Mouse (Mus musculus) forebrain, embryonic 12.5 days (tissue): ENCODE data around the gene Nphs1. TPM values are rescaled to one million over a fixed set of nuclear protein-coding genes. Genes with fewer than 3 reads are reported as not detected.
A peak's percentile ranks its signal among the peaks of the same experiment; 100 is the strongest.

Experiments used
- ATAC-seq: fragments of 200-750 bp; cut with Nextera tagmentation; 2 replicates; pipeline ENCODE4 v1.8.0; 2017; ENCODE audit warnings: moderate TSS enrichment; ENCODE audit not compliant: low FRiP score
- H3K27ac ChIP-seq: fragments of 300-500 bp; sonication (generic); 2 replicates; pipeline ENCODE4 v1.5.1; 2016; ENCODE audit warnings: mild to moderate bottlenecking
- H3K27me3 ChIP-seq: fragments of 300-500 bp; sonication (generic); 2 replicates; pipeline ENCODE4 v1.6.1; 2016; ENCODE audit warnings: mild to moderate bottlenecking
- H3K36me3 ChIP-seq: fragments of 300-500 bp; sonication (generic); replicated peaks from 2 replicates; pipeline ENCODE4 v1.6.1; 2016; ENCODE audit warnings: mild to moderate bottlenecking
- H3K4me1 ChIP-seq: fragments of 300-500 bp; sonication (generic); 2 replicates; pipeline ENCODE4 v1.6.1; 2016
- H3K4me2 ChIP-seq: fragments of 300-500 bp; sonication (generic); 2 replicates; pipeline ENCODE4 v1.6.1; 2016; ENCODE audit warnings: mild to moderate bottlenecking, moderate library complexity
- H3K4me3 ChIP-seq: fragments of 300-500 bp; sonication (generic); replicated peaks from 2 replicates; pipeline ENCODE4 v1.5.1; 2016; ENCODE audit warnings: mild to moderate bottlenecking
- H3K9ac ChIP-seq: fragments of 300-500 bp; sonication (generic); 2 replicates; pipeline ENCODE4 v1.6.1; 2016; ENCODE audit warnings: mild to moderate bottlenecking
- H3K9me3 ChIP-seq: fragments of 300-500 bp; sonication (generic); 2 replicates; pipeline ENCODE4 v1.6.1; 2016
- WGBS: fragments of 180-500 bp; shearing (Covaris S2); methylation state at CpG from one replicate; pipeline ENCODE4 v1.1.7; 2016; 5-methylcytosine and 5-hydroxymethylcytosine counted together
- polyA plus RNA-seq: library from polyadenylated mRNA; unstranded; fragments of >200 nt; fragmentation: Nextera tagmentation; extraction: Ambion mirVana; gene quantifications from 2 replicates; pipeline ENCODE4 v1.2.1, GENCODE M21; 2016

Gene Nphs1
- polyA plus RNA-seq, 1 experiment from 2014 or later: 0.09 TPM

DNA sequence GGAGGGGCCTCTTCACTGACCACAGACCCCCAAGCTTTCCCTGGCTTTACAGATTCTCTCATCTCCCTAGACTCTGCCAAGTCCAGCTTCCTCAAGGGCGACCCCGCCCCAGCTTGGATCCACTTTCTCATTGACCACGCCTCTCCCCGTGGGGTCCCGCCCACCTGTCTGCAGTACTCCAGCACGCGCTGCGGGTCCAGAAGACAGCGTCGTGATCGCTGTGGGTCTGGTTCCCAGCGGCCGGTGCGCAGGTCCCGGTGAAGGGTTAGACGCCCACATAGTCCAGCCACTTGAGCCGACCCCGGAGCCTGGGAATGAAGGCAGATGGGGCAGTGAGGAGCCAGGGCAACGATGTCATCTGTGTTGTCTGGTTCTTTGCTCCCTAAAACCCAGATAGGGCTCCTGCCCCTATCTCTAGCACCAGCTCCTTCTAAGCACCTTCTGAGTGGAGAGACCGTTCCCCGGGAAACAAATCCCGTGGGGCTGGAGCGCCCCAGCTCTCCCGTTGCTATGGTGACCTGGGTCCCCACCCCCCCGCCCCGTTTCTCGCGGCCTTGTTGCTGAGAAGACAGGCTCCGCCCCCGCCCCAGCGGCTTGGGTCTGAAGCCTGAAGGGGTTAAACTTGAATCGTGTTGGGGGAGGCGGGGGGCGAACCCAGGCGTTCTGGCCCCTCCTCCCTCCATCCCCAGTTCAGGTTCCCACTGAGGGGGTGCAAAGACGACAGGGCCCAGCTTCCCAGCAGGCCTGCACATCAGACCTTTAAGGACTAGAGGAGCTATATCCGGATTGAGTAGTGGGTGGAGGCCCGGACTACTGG lies 13.8 kb upstream of the Nphs1 start:
- Histone ChIP-seq H3K9me3 (0 out of 2 replicates have a peak, but pooled peaks cover 4% of the 10 kb centered on the region), H3K27ac (peak overlapping the region; percentile 95), H3K27me3 (0 out of 2 replicates have a peak, but pooled peaks cover 3% of the 10 kb centered on the region), H3K4me2 (peak overlapping the region; percentile 85), H3K4me1 (peaks cover 42% of the 10 kb centered on the region), H3K4me3 (peak overlapping the region; percentile 84), H3K9ac (peak overlapping the region; percentile 83), H3K36me3 (peaks cover 28% of the 10 kb centered on the region)
- under 1% methylated on average over 38 of the region's 38 CpGs for WGBS
- peak; percentile 67 for ATAC-seq

DNA sequence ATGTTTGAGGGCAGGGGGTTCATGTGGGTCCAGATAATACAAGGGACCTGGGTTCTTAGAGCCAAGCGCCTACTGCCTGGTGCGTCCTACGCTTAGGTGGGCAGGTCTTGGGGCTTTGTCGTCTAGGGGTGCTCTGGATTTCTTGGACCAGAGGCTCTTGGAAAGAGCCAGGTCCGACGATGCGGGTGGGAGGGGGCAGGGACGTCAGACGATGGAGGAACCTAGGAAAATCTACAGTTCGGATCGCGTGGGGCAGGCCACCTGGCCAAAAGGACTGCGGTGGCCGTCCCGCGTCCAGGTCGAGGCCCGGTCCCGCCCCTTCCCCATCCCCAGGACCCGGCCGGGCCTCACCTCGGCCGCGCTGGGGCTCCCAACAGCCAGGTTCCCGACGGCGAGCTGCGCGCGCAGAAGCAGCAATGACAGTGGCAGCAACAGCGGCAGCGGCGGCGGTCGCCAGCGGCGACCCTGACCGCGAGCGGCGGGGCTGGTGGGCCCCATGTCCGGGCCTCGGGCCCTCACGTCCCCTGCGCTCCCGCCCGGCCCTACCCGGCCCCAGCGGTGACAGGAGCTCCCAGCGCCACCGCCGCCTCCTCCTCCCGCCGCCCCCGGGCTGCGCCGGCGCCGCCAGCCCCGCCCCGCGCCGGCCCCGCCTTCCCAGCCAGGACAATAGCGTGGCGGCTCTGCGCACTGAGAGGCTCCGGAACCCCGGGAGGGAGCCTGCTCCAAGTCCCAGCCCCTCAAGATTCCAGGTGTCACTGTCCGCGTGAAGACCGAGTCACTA lies 13.0 kb upstream of the Nphs1 start, which contains the start of gene Aplp1:
TSS of gene Aplp1 (minus strand) at position 565 of the 781 bp plus-strand sequence.
- under 1% methylated on average over 52 of the region's 72 CpGs for WGBS
- peaks cover 42% of the 10 kb centered on the region for H3K4me1 ChIP-seq
- H3K36me3 ChIP-seq: peaks cover 20% of the 10 kb centered on the region
- peak within 1 kb of the TSS; percentile 83 for H3K9ac ChIP-seq
- H3K27me3 ChIP-seq: no peaks in the 10 kb centered on the region; the same call in 1 of the 2 replicates
- H3K9me3 ChIP-seq: 0 out of 2 replicates have a peak, but pooled peaks cover 4% of the 10 kb centered on the region
- peak within 1 kb of the TSS; percentile 95 for H3K27ac ChIP-seq
- peak within 1 kb of the TSS; percentile 84 for H3K4me3 ChIP-seq
- H3K4me2 ChIP-seq: peak within 1 kb of the TSS; percentile 85
- ATAC-seq: peak; percentile 92

DNA sequence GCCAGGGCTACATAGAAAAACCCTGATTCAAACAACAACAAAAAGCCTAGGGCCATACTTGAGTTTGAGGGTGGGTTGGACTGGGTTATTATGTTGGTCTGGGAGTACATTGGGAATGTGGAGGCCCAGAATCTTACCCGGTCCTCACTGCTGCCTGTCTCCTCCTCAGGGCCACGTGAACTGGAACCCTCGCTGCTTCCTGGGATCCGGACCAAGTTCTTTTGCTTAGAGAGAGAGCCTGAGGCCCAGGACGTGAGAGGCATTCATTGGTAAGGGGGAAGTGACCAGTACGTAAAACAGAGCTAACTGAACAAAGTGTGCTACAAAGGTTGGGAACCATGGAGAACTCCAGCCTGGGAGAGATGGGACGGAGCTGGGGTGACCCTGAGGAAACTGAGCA lies 7.9 kb upstream of the Nphs1 start:
- Histone ChIP-seq H3K27me3 (peaks cover 47% of the 10 kb centered on the region), H3K36me3 (no peaks in the 10 kb centered on the region), H3K9me3 (0 out of 2 replicates have a peak, but pooled peaks cover 4% of the 10 kb centered on the region), H3K4me3 (no peak overlapping the region), H3K4me1 (peaks cover 19% of the 10 kb centered on the region), H3K27ac (no peak overlapping the region), H3K9ac (no peak overlapping the region), H3K4me2 (no peak overlapping the region)
- no peak for ATAC-seq
- 72% methylated on average over 7 of the region's 7 CpGs for WGBS

DNA sequence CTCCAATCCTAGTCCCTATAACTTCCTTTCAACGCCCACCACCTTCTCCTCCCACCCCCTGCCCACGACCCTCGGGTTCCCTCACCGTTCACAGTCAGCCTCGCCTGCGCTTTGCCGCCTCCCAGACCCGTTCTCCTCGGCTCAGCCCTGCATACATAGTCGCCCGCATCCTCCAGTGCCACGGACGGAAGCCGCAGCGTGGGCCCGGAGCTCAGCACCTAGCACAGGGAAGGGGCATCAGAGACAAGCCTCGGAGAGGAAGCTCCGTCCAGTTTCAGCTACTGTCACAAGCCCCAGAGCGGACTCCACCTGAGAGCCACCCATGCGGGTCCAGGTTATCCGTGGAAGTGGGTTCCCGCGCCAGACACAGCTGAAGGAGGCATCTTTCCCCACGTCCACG lies 4.8 kb upstream of the Nphs1 start:
- no peak overlapping the region for H3K27ac ChIP-seq
- no peak overlapping the region; the same call in 1 of the 2 replicates for H3K4me2 ChIP-seq
- peaks cover 78% of the 10 kb centered on the region for H3K27me3 ChIP-seq
- H3K4me3 ChIP-seq: no peak overlapping the region
- no peak for ATAC-seq
- peaks cover 33% of the 10 kb centered on the region for H3K4me1 ChIP-seq
- 16% methylated on average over 25 of the region's 25 CpGs for WGBS
- H3K9me3 ChIP-seq: no peaks in the 10 kb centered on the region
- no peak overlapping the region for H3K9ac ChIP-seq
- H3K36me3 ChIP-seq: no peaks in the 10 kb centered on the region

GRCm38 (mm10) chr7:30453766-30454165 lies 4.3 kb upstream of the Nphs1 start:
- under 1% methylated on average over 25 of the region's 25 CpGs for WGBS

GRCm38 (mm10) chr7:30454259-30454658 lies 3.9 kb upstream of the Nphs1 start:
- H3K9me3 ChIP-seq: no peaks in the 10 kb centered on the region
- peaks cover 87% of the 10 kb centered on the region for H3K27me3 ChIP-seq
- H3K4me3 ChIP-seq: peak overlapping the region; percentile 11; the same call in 1 of the 2 replicates
- no peak overlapping the region; the same call in 1 of the 2 replicates for H3K4me2 ChIP-seq
- no peak overlapping the region for H3K9ac ChIP-seq
- H3K27ac ChIP-seq: no peak overlapping the region
- H3K4me1 ChIP-seq: peaks cover 39% of the 10 kb centered on the region
- WGBS: 6% methylated on average over 6 of the region's 6 CpGs
- no peak for ATAC-seq
- no peaks in the 10 kb centered on the region for H3K36me3 ChIP-seq

More at GRCm38 (mm10) chr7:30453766-30454165, 4.3 kb upstream of the Nphs1 start:
- Histone ChIP-seq H3K4me1 (peaks cover 38% of the 10 kb centered on the region), H3K27me3 (peaks cover 82% of the 10 kb centered on the region), H3K9me3 (no peaks in the 10 kb centered on the region), H3K9ac (no peak overlapping the region), H3K36me3 (no peaks in the 10 kb centered on the region), H3K4me2 (peak overlapping the region; percentile 24), H3K27ac (no peak overlapping the region), H3K4me3 (peak overlapping the region; percentile 11)
- no peak for ATAC-seq

- Histone ChIP-seq H3K36me3 (no peaks in the 10 kb centered on the region), H3K27ac (no peak overlapping the region), H3K4me2 (peak overlapping the region; percentile 52), H3K9me3 (no peaks in the 10 kb centered on the region), H3K4me1 (peaks cover 39% of the 10 kb centered on the region), H3K9ac (no peak overlapping the region), H3K4me3 (peak overlapping the region; percentile 26), H3K27me3 (peaks cover 98% of the 10 kb centered on the region)
- WGBS: 0% methylated on average over 9 of the region's 9 CpGs
- no peak for ATAC-seq
Observed at GRCm38 (mm10) chr7:30456487-30456886, 1.6 kb upstream of the Nphs1 start.

GRCm38 (mm10) chr7:30456911-30457628 lies 1.0 kb upstream of the Nphs1 start:
- no peaks in the 10 kb centered on the region for H3K36me3 ChIP-seq
- 0% methylated on average over 31 of the region's 31 CpGs for WGBS
- H3K4me1 ChIP-seq: peaks cover 39% of the 10 kb centered on the region
- peak; percentile 24; the same call in 1 of the 2 replicates for ATAC-seq
- H3K9ac ChIP-seq: peak overlapping the region; percentile 40
- peak overlapping the region; percentile 52 for H3K4me2 ChIP-seq
- peak overlapping the region; percentile 26 for H3K4me3 ChIP-seq
- H3K27ac ChIP-seq: no peak overlapping the region
- no peaks in the 10 kb centered on the region for H3K9me3 ChIP-seq
- peaks cover 98% of the 10 kb centered on the region for H3K27me3 ChIP-seq

DNA sequence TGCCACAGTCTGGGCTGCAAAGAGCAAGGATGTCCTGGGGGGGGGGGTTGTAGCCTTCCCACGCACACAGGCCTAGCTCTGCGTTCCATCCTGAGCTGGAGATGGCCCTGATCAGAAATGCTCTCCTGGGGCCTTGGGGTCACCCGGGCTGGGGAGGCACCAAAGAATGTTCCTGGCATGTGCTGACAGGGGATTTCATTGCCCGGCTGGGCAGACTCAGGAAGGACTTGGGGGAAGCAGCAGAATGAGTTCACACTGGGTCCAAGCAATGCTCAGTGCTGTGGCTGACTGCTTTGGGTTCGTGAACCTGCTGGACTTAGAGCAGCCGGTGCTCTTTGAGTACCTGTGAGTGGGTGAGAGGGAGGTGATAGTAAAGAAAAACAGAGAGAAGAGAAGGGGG lies 1.4 kb downstream of the Nphs1 start:
- H3K27me3 ChIP-seq: peaks cover 99% of the 10 kb centered on the region
- 28% methylated on average over 6 of the region's 6 CpGs for WGBS
- peaks cover 27% of the 10 kb centered on the region for H3K4me1 ChIP-seq
- no peak overlapping the region for H3K9ac ChIP-seq
- no peak overlapping the region for H3K4me2 ChIP-seq
- no peaks in the 10 kb centered on the region for H3K36me3 ChIP-seq
- no peak for ATAC-seq
- H3K4me3 ChIP-seq: no peak overlapping the region
- no peak overlapping the region for H3K27ac ChIP-seq
- H3K9me3 ChIP-seq: no peaks in the 10 kb centered on the region

GRCm38 (mm10) chr7:30463568-30463967 lies 5.5 kb downstream of the Nphs1 start:
- ATAC-seq: no peak
- 23% methylated on average over 7 of the region's 7 CpGs for WGBS
- Histone ChIP-seq H3K36me3 (no peaks in the 10 kb centered on the region), H3K27ac (no peak overlapping the region), H3K4me3 (no peak overlapping the region), H3K27me3 (peaks cover 100% of the 10 kb centered on the region), H3K9me3 (no peaks in the 10 kb centered on the region), H3K4me1 (peaks cover 3% of the 10 kb centered on the region; the same call in 1 of the 2 replicates), H3K4me2 (no peak overlapping the region), H3K9ac (no peak overlapping the region)

DNA sequence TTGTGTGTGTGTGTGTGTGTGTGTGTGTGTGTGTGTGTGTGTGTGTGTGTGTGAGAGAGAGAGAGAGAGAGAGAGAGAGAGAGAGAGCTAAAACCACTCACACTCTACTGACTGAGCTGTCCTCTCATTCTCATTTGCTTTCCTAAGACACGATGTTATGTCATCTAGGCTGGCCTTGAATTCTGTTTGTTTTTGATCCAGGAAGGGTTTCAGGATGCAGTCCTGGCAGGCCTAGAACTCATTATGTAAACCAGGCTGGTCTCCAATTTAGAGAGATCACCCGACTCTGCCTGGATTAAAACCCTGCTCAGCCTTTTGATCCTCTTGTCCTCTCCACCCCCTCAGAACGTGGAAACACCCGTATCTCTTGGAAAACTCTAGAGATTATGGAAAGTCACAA lies 5.9 kb downstream of the Nphs1 start:
- H3K27me3 ChIP-seq: peaks cover 97% of the 10 kb centered on the region
- H3K4me2 ChIP-seq: no peak overlapping the region
- no peaks in the 10 kb centered on the region for H3K9me3 ChIP-seq
- no peaks in the 10 kb centered on the region for H3K36me3 ChIP-seq
- no peak overlapping the region for H3K9ac ChIP-seq
- no peak for ATAC-seq
- no peak overlapping the region for H3K4me3 ChIP-seq
- no peak overlapping the region for H3K27ac ChIP-seq
- no peaks in the 10 kb centered on the region for H3K4me1 ChIP-seq
- 10% methylated on average over 4 of the region's 4 CpGs for WGBS
